Mouse (Mus musculus): ENCODE data around the gene Sgta.

DNA sequence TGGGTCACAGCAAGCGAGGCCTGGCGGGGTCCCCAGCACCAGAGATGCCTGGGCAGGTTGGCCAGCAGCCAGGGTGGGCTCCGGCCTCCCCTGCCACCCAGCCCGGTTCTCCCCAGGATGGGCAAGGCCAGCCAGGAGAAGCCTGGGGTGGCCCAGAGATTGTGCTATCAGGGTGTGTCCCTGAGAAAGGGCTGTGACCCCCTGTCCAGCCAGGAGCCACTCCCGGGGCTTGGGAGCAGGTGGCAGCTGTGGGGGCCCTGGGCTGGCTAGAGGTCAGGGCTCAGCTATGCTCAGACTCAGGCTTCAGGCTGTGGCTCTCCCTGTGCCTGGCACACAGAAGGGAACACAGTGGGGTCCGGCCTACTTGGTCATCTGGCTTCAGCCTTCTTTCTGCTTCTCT lies 40.3 kb downstream of the Sgta start:
- no peak for TF ChIP-seq POLR2A (IDR thresholded peaks at IDR 0.05; ENCODE audit: extremely low read depth, insufficient read depth, low read length)
- TF ChIP-seq CTCF (IDR thresholded peaks at IDR 0.05; ENCODE audit: low read depth, low read length): no peak
